Mouse (Mus musculus) urinary bladder, adult 2 months (tissue): ENCODE measurements around the gene Tcf7l1. TPM values are rescaled to one million over a fixed set of nuclear protein-coding genes. Genes with fewer than 3 reads are reported as not detected.

Source experiments
- DNase-seq: peaks from one replicate; pipeline ENCODE4 v3.0.0; 2022; ENCODE audit warnings: low spot score
- polyA plus RNA-seq: library from polyadenylated mRNA; depleted of rRNA; stranded (reverse); fragments of >200 nt; gene quantifications from 2 replicates; pipeline ENCODE4 v1.2.3, GENCODE M21; 2012

The Tcf7l1 gene
- polyA plus RNA-seq, 1 experiment: 19.5 TPM

- DNase-seq: no peak
Measured at GRCm38 (mm10) chr6:72699467-72700126, 89.5 kb downstream of the Tcf7l1 start.

- no peak for DNase-seq
Measured at GRCm38 (mm10) chr6:72698559-72698958, 90.5 kb downstream of the Tcf7l1 start.

- DNase-seq: no peak
Measured at GRCm38 (mm10) chr6:72696601-72697335, 92.3 kb downstream of the Tcf7l1 start.

- DNase-seq: no peak
Measured at GRCm38 (mm10) chr6:72694791-72695204, 94.3 kb downstream of the Tcf7l1 start.

- no peak for DNase-seq
Measured at GRCm38 (mm10) chr6:72694047-72694790, 94.8 kb downstream of the Tcf7l1 start.

GRCm38 (mm10) chr6:72692469-72692868, 96.6 kb downstream of the Tcf7l1 start:
- DNase-seq: no peak

- no peak for DNase-seq
Measured at GRCm38 (mm10) chr6:72691549-72691948, 97.5 kb downstream of the Tcf7l1 start.

- no peak for DNase-seq
Measured at GRCm38 (mm10) chr6:72690595-72690994, 98.5 kb downstream of the Tcf7l1 start.

- no peak for DNase-seq
Measured at GRCm38 (mm10) chr6:72690001-72690400, 99.1 kb downstream of the Tcf7l1 start.

- no peak for DNase-seq
Measured at GRCm38 (mm10) chr6:72689046-72689445, 100.0 kb downstream of the Tcf7l1 start.

- DNase-seq: no peak
Measured at GRCm38 (mm10) chr6:72685165-72685564, 103.9 kb downstream of the Tcf7l1 start.

- DNase-seq: no peak
Measured at GRCm38 (mm10) chr6:72684260-72684805, 104.7 kb downstream of the Tcf7l1 start.

GRCm38 (mm10) chr6:72682238-72682637, 106.8 kb downstream of the Tcf7l1 start:
- DNase-seq: no peak

- no peak for DNase-seq
Measured at GRCm38 (mm10) chr6:72680936-72681335, 108.1 kb downstream of the Tcf7l1 start.

GRCm38 (mm10) chr6:72678631-72679030, 110.4 kb downstream of the Tcf7l1 start:
- no peak for DNase-seq

GRCm38 (mm10) chr6:72677510-72678220, 111.4 kb downstream of the Tcf7l1 start:
- no peak for DNase-seq

- DNase-seq: no peak
Measured at GRCm38 (mm10) chr6:72677079-72677478, 112.0 kb downstream of the Tcf7l1 start.

GRCm38 (mm10) chr6:72676376-72676775, 112.7 kb downstream of the Tcf7l1 start:
- no peak for DNase-seq

- DNase-seq: no peak
Measured at GRCm38 (mm10) chr6:72673751-72674150, 115.3 kb downstream of the Tcf7l1 start.

- no peak for DNase-seq
Measured at GRCm38 (mm10) chr6:72671129-72671528, 117.9 kb downstream of the Tcf7l1 start.

GRCm38 (mm10) chr6:72667021-72667420, 122.0 kb downstream of the Tcf7l1 start:
- no peak for DNase-seq

GRCm38 (mm10) chr6:72664290-72664689, 124.8 kb downstream of the Tcf7l1 start:
- DNase-seq: no peak
